Comparison of ENCODE assay signal across 18 mouse cellular contexts in genomic region chr6:125104223-125104622, GRCm38 (mm10). TPM values are rescaled to one million over a fixed set of nuclear protein-coding genes. Genes with fewer than 3 reads are reported as not detected.
DNase-seq lines count a peak whose midpoint lies in the region; ATAC-seq lines count a peak whose summit lies in the region.
"Had no signal": no experiment of that assay in that cellular context is flagged by ENCODE, and none has a peak within 500 bp of the region (broad histone marks: within the 10 kb centered on the region; RNA-seq: fewer than 3 reads in every experiment).

No protein-coding gene starts in this region.

- no peak overlapping the region for H3K4me2 ChIP-seq in heart, embryonic 12.5 days
- H3K4me2 ChIP-seq: embryonic facial prominence, embryonic 12.5 days; lung, embryonic 14.5 days; neural tube, embryonic 12.5 days had no signal

- ATAC-seq in heart, embryonic 12.5 days (ENCODE audit: insufficient number of reproducible peaks, low FRiP score): peak; percentile 72; the same call in 1 of the 2 replicates
- ATAC-seq in megakaryocyte progenitor cell, adult 5-6 weeks (replicated peaks; ENCODE audit: poor library complexity): peak; percentile 92
- ATAC-seq in granulocyte monocyte progenitor cell, adult 5-6 weeks (replicated peaks; ENCODE audit: poor library complexity, severe bottlenecking): no peak
- ATAC-seq: activated CD4-positive, CD25-positive, alpha-beta regulatory T cell, adult 4 months; forebrain, embryonic 14.5 days had no signal

- no peak for DNase-seq in heart, adult 9 months (ENCODE audit: low spot score in 2 of 2)
- DNase-seq in MN1 (ENCODE audit: low spot score): peak; percentile 45
- peak; percentile 42 for DNase-seq in heart, postnatal 4 days
- no peak for DNase-seq in cerebellum, adult 8-10 months
- DNase-seq in urinary bladder, adult 2 months (ENCODE audit: low spot score): no peak
- DNase-seq: cerebellum, postnatal 10 days; gastrocnemius, adult 2 months; kidney, postnatal 25 days; left cerebral cortex, postnatal 4 days; lung, embryonic 14.5 days; right cerebral cortex, postnatal 4 days had no signal

- no peak overlapping the region for H3K27ac ChIP-seq in heart, embryonic 12.5 days (ENCODE audit: poor library complexity, severe bottlenecking)
- H3K27ac ChIP-seq: embryonic facial prominence, embryonic 12.5 days; gastrocnemius, adult 2 months; neural tube, embryonic 12.5 days had no signal

- no peaks in the 10 kb centered on the region for H3K27me3 ChIP-seq in heart, embryonic 12.5 days (replicated peaks)
- H3K27me3 ChIP-seq: embryonic facial prominence, embryonic 12.5 days; neural tube, embryonic 12.5 days had no signal

- WGBS in heart, embryonic 12.5 days: 51% methylated on average over 4 of the region's 4 CpGs

- H3K36me3 ChIP-seq in heart, embryonic 12.5 days: peaks cover 95% of the 10 kb centered on the region

- no peak overlapping the region for H3K9ac ChIP-seq in heart, embryonic 12.5 days
- H3K9ac ChIP-seq: embryonic facial prominence, embryonic 12.5 days; lung, embryonic 14.5 days; neural tube, embryonic 12.5 days had no signal

- peaks cover 18% of the 10 kb centered on the region for H3K4me1 ChIP-seq in heart, embryonic 12.5 days (replicated peaks)

- H3K4me3 ChIP-seq in heart, embryonic 12.5 days: no peak overlapping the region
- H3K4me3 ChIP-seq: embryonic facial prominence, embryonic 12.5 days; gastrocnemius, adult 2 months; neural tube, embryonic 12.5 days had no signal

- 0 out of 2 replicates have a peak, but pooled peaks cover 5% of the 10 kb centered on the region for H3K9me3 ChIP-seq in heart, embryonic 12.5 days (replicated peaks)
- H3K9me3 ChIP-seq: embryonic facial prominence, embryonic 12.5 days; neural tube, embryonic 12.5 days had no signal

RNA-seq across cellular contexts. Expression of gene Chd4, which starts 8.4 kb away (rescaled TPM):
- polyA plus RNA-seq in heart, embryonic 12.5 days (2016; fragmentation: Nextera tagmentation; extraction: Ambion mirVana): 76.2 and 77.3 TPM in 2 replicates
- 100 to 1,000 TPM; 202 to 210 TPM for total RNA-seq in heart, postnatal 4 days (2021)
- total RNA-seq in megakaryocyte progenitor cell, adult 5-6 weeks (2015): 85.7 and 91.6 TPM in 2 replicates
- 299 and 375 TPM in 2 replicates for total RNA-seq in megakaryocyte progenitor cell, adult 5-6 weeks (2017)
- 136 and 161 TPM in 2 replicates for total RNA-seq in granulocyte monocyte progenitor cell, adult 5-6 weeks (2014; fragmentation: Nextera tagmentation)
- total RNA-seq in granulocyte monocyte progenitor cell, adult 5-6 weeks (2017): 246 and 373 TPM in 2 replicates
- polyA plus RNA-seq in urinary bladder, adult 2 months (2012; rRNA removed): 43.1 and 78.9 TPM in 2 replicates

RNA-seq across cellular contexts. Expression of gene Nop2, which starts 27.5 kb away (rescaled TPM):
- 55.0 and 56.2 TPM in 2 replicates for polyA plus RNA-seq in heart, embryonic 12.5 days (2016; fragmentation: Nextera tagmentation; extraction: Ambion mirVana)
- 10 to 100 TPM; 24.4 to 25.3 TPM for total RNA-seq in heart, postnatal 4 days (2021)
- 42.8 and 43.7 TPM in 2 replicates for total RNA-seq in megakaryocyte progenitor cell, adult 5-6 weeks (2015)
- 82.3 and 83.8 TPM in 2 replicates for total RNA-seq in megakaryocyte progenitor cell, adult 5-6 weeks (2017)
- total RNA-seq in granulocyte monocyte progenitor cell, adult 5-6 weeks (2014; fragmentation: Nextera tagmentation): 65.6 and 82.8 TPM in 2 replicates
- total RNA-seq in granulocyte monocyte progenitor cell, adult 5-6 weeks (2017): 79.2 and 82.4 TPM in 2 replicates
- polyA plus RNA-seq in urinary bladder, adult 2 months (2012; rRNA removed): 23.1 TPM in 2 replicates

RNA-seq across cellular contexts. Expression of gene Lpar5, which starts 36.5 kb away (rescaled TPM):
- 0.24 and 0.31 TPM in 2 replicates for polyA plus RNA-seq in heart, embryonic 12.5 days (2016; fragmentation: Nextera tagmentation; extraction: Ambion mirVana)
- total RNA-seq in heart, postnatal 4 days (2021): not detected
- 6.7 and 10.6 TPM in 2 replicates for total RNA-seq in megakaryocyte progenitor cell, adult 5-6 weeks (2015)
- 3.5 and 6.7 TPM in 2 replicates for total RNA-seq in megakaryocyte progenitor cell, adult 5-6 weeks (2017)
- 8.7 and 13.4 TPM in 2 replicates for total RNA-seq in granulocyte monocyte progenitor cell, adult 5-6 weeks (2014; fragmentation: Nextera tagmentation)
- 2.7 and 5.2 TPM in 2 replicates for total RNA-seq in granulocyte monocyte progenitor cell, adult 5-6 weeks (2017)
- polyA plus RNA-seq in urinary bladder, adult 2 months (2012; rRNA removed): 2.9 and 4.2 TPM in 2 replicates
- total RNA-seq: gastrocnemius, adult 2 months had no signal

RNA-seq across cellular contexts. Expression of gene Iffo1, which starts 40.8 kb away (rescaled TPM):
- polyA plus RNA-seq in heart, embryonic 12.5 days (2016; fragmentation: Nextera tagmentation; extraction: Ambion mirVana): 11.3 and 11.8 TPM in 2 replicates
- total RNA-seq in heart, postnatal 4 days (2021): 10 to 100 TPM; 18.0 to 18.6 TPM
- 14.3 and 18.1 TPM in 2 replicates for total RNA-seq in megakaryocyte progenitor cell, adult 5-6 weeks (2015)
- 14.2 and 15.7 TPM in 2 replicates for total RNA-seq in megakaryocyte progenitor cell, adult 5-6 weeks (2017)
- total RNA-seq in granulocyte monocyte progenitor cell, adult 5-6 weeks (2014; fragmentation: Nextera tagmentation): 26.4 and 37.4 TPM in 2 replicates
- total RNA-seq in granulocyte monocyte progenitor cell, adult 5-6 weeks (2017): 11.8 and 14.0 TPM in 2 replicates
- polyA plus RNA-seq in urinary bladder, adult 2 months (2012; rRNA removed): 28.6 and 29.0 TPM in 2 replicates

RNA-seq across cellular contexts. Expression of gene Acrbp, which starts 54.7 kb away (rescaled TPM):
- polyA plus RNA-seq in heart, embryonic 12.5 days (2016; fragmentation: Nextera tagmentation; extraction: Ambion mirVana): 5.1 and 6.9 TPM in 2 replicates
- 1 to 10 TPM; 1.7 to 3.2 TPM for total RNA-seq in heart, postnatal 4 days (2021)
- 8.1 and 9.5 TPM in 2 replicates for total RNA-seq in megakaryocyte progenitor cell, adult 5-6 weeks (2015)
- total RNA-seq in megakaryocyte progenitor cell, adult 5-6 weeks (2017): 3.6 and 5.8 TPM in 2 replicates
- 10.6 and 17.5 TPM in 2 replicates for total RNA-seq in granulocyte monocyte progenitor cell, adult 5-6 weeks (2014; fragmentation: Nextera tagmentation)
- total RNA-seq in granulocyte monocyte progenitor cell, adult 5-6 weeks (2017): 1.3 and 3.9 TPM in 2 replicates
- 23.5 and 24.7 TPM in 2 replicates for polyA plus RNA-seq in urinary bladder, adult 2 months (2012; rRNA removed)

Comparison
In these comparisons a context has a peak if more than half of its experiments do, and no peak if none do; other contexts are left out.
1. DNase-seq: peak in MN1 (single experiment) and heart, postnatal 4 days (single experiment); none in heart, adult 9 months (0 of 2), cerebellum, adult 8-10 months (single experiment) and urinary bladder, adult 2 months (single experiment).